Mouse (Mus musculus): ENCODE measurements at regions not wholly inside any gene's neighbourhood (a gene's known extent, or its start where the extent isn't known, plus 50 kb on each side); places are given as distances from the start of the nearest gene placed in this dataset.

GRCm38 (mm10) chr14:73978694-73979093 is 317.7 kb downstream of the Gm21750 start:
- no peak for DNase-seq (ENCODE audit: low read depth, low spot score)

- no peak for DNase-seq (ENCODE audit: low read depth, low spot score)
Measured at GRCm38 (mm10) chr14:73996229-73996628, 335.2 kb downstream of the Gm21750 start.

- no peak for DNase-seq (ENCODE audit: low read depth, low spot score)
Measured at GRCm38 (mm10) chr14:73997796-73998195, 336.8 kb downstream of the Gm21750 start.

GRCm38 (mm10) chr14:73999409-73999909 is 338.4 kb downstream of the Gm21750 start:
- DNase-seq (ENCODE audit: low read depth, low spot score): no peak

DNA sequence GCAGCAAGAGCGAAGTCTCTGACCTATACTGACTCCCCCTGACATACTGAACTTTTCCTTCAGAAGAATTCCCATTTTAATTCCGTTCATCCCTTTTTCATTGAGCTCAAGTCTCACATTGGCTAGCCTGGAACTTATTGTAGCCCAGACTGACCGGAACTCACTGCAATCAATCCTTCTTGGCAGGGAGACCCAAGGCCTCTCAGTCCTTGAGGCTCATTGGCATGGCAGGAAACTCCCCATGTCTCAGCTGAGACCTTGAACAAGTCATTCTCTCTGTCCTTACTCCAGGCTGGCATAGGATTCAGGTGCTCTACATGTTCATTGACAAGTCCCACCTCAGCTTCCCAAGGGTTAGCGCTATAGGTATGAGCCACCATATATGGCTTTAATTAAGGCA is 345.9 kb downstream of the Gm21750 start:
- no peak for DNase-seq (ENCODE audit: low read depth, low spot score)

DNA sequence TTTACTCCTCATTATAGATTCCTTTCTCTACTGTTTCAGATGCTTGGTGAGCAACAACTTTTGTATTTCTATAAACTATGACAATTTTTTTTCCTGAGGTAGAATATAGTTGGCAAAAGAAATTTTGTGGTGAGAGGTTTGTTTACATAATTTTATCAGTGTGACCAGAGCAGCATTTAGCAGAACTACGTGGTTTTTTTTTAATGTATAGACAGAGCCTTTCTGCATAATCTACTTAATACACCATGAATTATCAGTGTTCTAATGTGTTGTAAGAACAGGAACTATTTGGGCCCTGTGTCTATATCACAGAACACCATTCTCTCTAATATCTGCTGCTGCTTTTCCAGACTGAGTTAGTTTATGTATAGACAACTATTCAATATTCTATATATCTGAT is 350.5 kb downstream of the Gm21750 start:
- no peak for DNase-seq (ENCODE audit: low read depth, low spot score)

GRCm38 (mm10) chr14:74019421-74019820 is 358.4 kb downstream of the Gm21750 start:
- no peak for DNase-seq (ENCODE audit: low read depth, low spot score)

- DNase-seq (ENCODE audit: low read depth, low spot score): no peak
Measured at GRCm38 (mm10) chr14:74047009-74047694, 386.1 kb downstream of the Gm21750 start.

- DNase-seq (ENCODE audit: low read depth, low spot score): no peak
Measured at GRCm38 (mm10) chr14:74047695-74048280, 386.8 kb downstream of the Gm21750 start.

DNA sequence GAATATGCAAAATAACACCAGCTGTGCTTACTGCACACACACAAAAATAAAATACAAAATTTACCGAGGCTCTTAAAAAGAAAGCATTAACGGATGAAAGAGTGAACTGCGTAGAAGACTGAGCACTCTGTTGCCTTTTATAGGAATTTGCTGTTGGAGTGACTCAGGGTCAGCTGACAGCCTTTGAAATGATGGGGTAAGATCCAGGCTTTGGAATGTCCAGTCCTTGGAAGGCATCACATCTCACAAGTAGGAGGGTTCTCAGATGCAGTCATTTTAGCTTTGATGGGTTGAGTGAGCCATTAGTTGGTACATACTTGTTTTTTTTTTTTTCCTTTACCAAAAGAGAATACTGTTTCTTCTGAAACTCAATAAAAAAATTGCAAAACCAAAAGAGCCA is 387.4 kb downstream of the Gm21750 start:
- DNase-seq (ENCODE audit: low read depth, low spot score): no peak

DNA sequence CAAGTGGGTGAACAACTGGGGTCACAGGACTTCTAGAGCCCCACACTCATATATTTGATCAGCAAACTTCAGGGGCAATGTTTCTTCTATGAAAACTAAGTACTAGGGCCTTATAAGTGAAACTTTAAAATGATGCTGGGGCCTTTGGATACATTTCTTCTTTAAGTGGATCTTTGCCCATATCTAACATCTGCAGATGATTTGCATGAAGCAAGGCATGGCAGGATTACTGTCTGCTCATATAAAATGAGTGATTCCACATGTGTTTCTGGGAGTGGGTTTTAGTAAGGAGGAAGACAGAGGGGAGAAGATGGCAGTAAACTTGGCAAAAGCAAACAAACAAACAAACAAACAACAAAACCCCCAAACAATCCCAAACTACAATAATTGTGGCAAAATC is 405.0 kb downstream of the Gm21750 start:
- no peak for DNase-seq (ENCODE audit: low read depth, low spot score)

- no peak for DNase-seq (ENCODE audit: low read depth, low spot score)
Measured at GRCm38 (mm10) chr14:74093016-74093415, 432.0 kb downstream of the Gm21750 start.

DNA sequence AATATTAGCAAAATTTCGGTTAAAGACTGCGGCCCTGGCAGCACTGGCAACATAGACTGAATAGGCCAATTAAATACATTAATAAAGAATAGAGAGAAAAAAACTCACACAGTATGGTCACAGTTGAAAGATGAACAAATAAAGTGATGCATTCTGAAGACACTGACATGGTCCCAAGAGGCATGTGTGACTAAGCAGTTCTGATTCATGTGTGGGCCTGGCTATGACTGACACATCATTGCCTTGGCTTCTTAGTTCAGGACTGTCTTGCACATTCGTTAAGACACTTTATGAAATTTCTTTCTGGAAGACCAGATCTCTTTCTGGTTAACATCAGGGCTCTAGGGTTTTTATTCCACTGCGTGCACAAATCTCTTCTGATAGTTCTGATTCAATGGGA is 438.7 kb downstream of the Gm21750 start:
- DNase-seq (ENCODE audit: low read depth, low spot score): no peak

DNA sequence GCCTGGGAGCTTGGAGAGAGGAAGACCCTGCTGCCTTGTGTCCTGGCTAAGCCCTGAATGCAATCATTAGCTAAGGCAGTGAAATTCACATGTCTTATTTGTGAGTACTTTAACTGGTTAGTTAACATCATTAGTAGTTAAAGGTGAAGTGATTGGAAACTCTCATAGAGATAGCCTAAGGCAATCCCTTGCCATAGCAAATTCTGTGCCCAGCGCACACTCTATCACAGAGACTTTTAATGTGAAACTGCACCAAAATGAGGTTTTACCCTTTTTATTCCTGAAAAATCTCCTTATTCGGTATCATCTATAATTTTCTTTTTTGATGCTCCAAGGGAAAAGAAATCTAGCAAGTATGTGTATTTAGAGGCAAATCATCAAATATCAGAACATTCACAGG is 451.6 kb downstream of the Gm21750 start:
- DNase-seq (ENCODE audit: low read depth, low spot score): no peak

DNA sequence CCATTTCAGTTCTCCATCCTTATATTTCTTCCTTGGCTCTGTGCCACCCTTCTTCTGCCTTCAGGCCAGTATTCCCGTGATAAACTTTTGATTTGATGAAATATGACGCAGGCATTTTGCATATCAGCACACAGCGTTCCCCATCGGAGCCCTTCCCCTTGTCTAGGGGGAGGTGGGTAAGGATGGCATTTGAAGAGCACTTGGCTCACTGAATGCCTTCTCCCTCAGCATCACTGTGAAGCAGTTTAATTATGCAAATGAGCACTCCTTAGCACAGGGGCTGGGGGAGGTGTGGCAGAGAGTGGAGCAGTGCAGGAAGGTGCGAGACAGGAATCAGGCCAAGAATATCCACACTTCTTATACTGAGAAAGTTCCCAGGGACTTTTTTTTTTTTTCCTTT is 452.1 kb downstream of the Gm21750 start:
- peak; percentile 0 for DNase-seq (ENCODE audit: low read depth, low spot score)

DNA sequence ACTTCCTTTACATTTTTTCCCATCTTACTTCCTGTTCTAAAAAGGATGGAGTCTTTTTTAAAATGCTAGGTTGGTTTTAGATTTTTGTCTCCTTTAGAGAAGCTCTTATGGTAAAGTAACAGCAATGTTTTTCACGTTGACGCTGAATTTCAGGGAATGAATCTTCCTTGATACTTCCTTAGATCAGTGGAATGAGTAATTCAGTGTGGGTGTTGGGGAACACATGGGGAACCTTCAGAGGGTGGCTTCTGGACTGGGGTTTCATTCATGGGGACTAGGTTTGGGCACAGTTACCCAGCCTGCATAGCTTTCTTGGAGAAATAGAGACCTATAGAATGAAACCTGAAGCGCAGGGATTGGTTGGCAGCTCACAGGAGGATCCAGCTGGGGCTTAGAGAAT is 452.5 kb downstream of the Gm21750 start:
- no peak for DNase-seq (ENCODE audit: low read depth, low spot score)

DNA sequence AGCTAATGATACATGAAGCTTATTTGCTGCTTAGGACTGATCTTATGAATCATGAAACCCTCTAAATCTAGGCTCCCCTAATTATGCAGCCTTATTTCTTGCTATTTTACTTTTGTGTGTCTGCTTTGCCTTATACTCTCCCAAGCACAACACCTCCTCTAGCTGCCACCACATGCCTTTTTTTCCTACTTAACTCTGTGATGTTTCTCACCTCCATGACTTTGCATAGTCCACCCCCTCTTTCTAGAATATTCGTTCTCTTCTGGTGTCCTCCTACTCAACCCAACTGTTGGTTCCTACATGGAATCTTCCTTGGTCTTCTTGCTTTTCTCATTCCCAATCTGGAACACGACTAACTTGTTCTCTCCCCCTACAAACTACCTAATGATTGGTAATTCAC is 456.7 kb downstream of the Gm21750 start:
- DNase-seq (ENCODE audit: low read depth, low spot score): no peak

GRCm38 (mm10) chr14:74145202-74145700 is 484.2 kb downstream of the Gm21750 start:
- no peak for DNase-seq (ENCODE audit: low read depth, low spot score)

GRCm38 (mm10) chr14:74166221-74166620 is 474.4 kb upstream of the Htr2a start:
- DNase-seq (ENCODE audit: low read depth, low spot score): no peak

DNA sequence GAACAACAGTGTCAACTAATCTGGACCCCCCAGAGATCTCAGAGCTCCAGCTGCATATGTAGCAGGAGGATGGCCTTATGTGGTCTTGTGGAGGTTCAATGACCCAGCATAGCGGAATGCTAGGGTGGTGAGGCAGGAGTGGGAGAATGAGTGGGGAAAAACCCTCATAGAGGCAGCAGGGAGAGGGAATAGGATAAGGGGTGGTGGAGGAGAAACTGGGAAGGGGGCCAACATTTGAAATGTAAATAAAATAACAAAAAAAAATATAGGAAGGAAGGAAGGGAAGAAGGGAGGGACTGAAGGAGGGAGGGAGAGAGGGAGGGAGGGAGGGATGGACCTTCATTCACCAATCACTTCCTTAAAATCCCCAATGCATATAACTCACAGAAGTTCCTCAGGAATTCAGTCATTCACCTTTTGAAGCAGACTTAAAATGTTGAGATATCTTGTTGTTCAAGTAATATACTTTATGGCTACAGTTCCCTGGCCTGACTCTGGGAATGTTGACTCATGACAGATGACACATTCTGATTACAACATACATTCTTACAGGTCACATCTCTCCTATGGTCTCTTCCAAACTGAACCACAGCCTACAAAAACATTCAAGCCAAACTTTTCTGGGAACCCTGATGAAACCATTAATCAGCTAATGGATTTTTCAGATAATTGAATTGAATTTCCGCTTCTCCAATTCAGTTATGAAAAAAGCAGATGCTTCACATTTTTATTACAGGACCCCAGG is 471.3 kb upstream of the Htr2a start:
- DNase-seq (ENCODE audit: low read depth, low spot score): no peak

DNA sequence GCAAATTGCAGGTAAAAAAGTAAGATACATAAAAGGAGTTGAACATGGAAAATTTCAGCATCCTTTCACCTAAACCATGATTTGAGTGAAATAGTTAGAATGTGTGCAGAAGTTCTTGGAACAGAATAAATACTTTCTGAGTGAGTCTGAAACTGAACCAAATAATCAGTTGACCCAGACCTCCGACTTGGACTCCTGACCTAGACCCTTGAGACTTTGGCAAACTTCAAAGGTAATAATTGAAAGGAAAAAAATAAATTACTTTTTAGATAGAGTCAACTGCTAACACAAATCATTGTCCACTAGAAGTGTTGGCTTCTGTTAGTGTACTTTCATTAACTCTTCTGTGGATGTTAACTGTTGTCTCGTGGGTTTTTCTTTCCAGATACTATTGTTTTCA is 460.6 kb upstream of the Htr2a start:
- no peak for DNase-seq (ENCODE audit: low read depth, low spot score)

DNA sequence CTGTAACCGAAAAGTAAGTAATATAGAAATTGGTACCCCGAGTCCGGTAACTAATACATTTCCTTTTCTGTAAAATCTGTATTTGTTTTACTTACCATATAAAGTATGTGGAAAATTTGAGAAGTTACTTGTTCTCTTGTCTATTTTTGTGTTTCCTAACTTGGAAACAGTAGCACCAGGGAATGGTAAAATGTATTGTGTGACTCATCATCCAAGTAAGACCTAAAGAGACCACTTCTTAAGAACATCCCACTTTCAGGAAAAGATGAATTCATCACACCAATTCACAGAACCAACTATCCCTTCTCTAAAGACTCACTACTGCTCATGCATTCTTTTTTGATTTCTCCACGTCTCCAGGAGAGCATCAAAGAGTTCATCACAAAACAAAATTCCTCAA is 457.6 kb upstream of the Htr2a start:
- no peak for DNase-seq (ENCODE audit: low read depth, low spot score)

GRCm38 (mm10) chr14:74201710-74202109 is 438.9 kb upstream of the Htr2a start:
- no peak for DNase-seq (ENCODE audit: low read depth, low spot score)

All from ZHBTc4 (cell line).